12 mouse cellular contexts compared by ENCODE assay signal in genomic region chr19:17344881-17345280, GRCm38 (mm10).
"Had no signal": no experiment of that assay in that cellular context is flagged by ENCODE, and none has a peak within 500 bp of the region (broad histone marks: within the 10 kb centered on the region; RNA-seq: fewer than 3 reads in every experiment).

No protein-coding gene starts in this region.

- H3K4me3 ChIP-seq: limb, embryonic 12.5 days; midbrain, embryonic 15.5 days; neural tube, embryonic 13.5 days had no signal

- H3K4me1 ChIP-seq: midbrain, embryonic 15.5 days; neural tube, embryonic 13.5 days had no signal

- H3K9ac ChIP-seq: limb, embryonic 12.5 days; midbrain, embryonic 15.5 days; neural tube, embryonic 13.5 days had no signal

- H3K27ac ChIP-seq: limb, embryonic 12.5 days; midbrain, embryonic 15.5 days; neural tube, embryonic 13.5 days; stomach, postnatal 0 days had no signal

- DNase-seq: kidney, adult 8-10 months; kidney, postnatal 36 days; layer of hippocampus, adult 9-11 months; liver; right cerebral cortex, adult 18-20 months; thymus, postnatal 4 days had no signal

- H3K4me2 ChIP-seq: limb, embryonic 12.5 days; midbrain, embryonic 11.5 days; midbrain, embryonic 15.5 days; neural tube, embryonic 13.5 days had no signal

- H3K36me3 ChIP-seq: limb, embryonic 12.5 days; midbrain, embryonic 15.5 days; neural tube, embryonic 13.5 days had no signal

- H3K9me3 ChIP-seq: limb, embryonic 12.5 days; midbrain, embryonic 15.5 days; neural tube, embryonic 13.5 days had no signal

- ATAC-seq: intestine, embryonic 16.5 days; midbrain, embryonic 15.5 days had no signal

- H3K27me3 ChIP-seq: limb, embryonic 12.5 days; midbrain, embryonic 15.5 days; neural tube, embryonic 13.5 days had no signal
